Mouse (Mus musculus) neural tube, embryonic 10.5 days (tissue): Measurements from ENCODE around the gene 4930402H24Rik.

ENCODE experiments used
- DNase-seq: peaks from one replicate; pipeline ENCODE4 v3.0.0-alpha.2; 2017; ENCODE audit warnings: low spot score; ENCODE audit errors: extremely low spot score

The 4930402H24Rik gene

DNA sequence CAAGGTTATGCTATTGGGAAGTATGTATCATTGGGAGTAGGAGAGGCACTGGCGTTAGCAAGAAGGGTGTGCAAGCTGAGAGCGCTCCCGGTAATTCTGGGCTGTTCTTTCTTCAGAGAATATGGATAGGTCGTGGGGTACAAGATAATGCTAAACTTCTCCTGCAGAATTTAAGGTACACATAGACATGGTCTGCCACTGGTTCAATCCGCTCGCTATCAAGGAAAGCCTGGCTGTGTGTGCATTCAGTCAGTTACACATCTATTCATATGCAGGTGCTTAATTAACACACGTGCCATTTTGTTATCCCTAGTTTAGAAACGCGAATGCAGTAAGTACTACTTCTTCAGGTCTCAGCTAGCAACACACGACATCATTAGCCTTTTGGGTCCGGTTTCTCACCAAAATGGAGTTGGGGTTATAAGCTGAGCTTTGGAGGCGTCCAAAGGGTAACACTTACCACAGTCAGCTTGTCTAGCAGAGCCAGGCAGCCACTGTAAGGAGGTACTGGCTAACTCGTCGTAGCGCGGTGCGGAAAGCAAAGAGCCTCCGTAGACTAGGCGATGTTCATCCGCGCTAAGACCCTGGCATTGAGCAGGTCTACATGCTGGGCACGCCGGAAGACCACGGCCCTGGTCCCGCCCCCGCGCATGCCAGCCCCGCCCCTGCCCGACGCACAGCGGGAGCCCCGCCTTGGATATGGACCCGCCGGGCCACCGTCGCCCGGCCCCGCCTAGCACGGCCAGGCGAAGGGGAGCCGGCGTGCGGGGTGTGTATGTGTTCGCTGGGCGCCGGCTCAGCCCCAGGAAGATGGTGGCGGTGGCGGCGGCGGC lies at the start of gene 4930402H24Rik, which contains the start of gene Atrn:
4930402H24Rik (minus strand) TSS at position 656 of the 833 bp plus-strand sequence.
Atrn (plus strand) TSS at position 745 of the 833 bp plus-strand sequence.
- DNase-seq = peak; percentile 97

DNA sequence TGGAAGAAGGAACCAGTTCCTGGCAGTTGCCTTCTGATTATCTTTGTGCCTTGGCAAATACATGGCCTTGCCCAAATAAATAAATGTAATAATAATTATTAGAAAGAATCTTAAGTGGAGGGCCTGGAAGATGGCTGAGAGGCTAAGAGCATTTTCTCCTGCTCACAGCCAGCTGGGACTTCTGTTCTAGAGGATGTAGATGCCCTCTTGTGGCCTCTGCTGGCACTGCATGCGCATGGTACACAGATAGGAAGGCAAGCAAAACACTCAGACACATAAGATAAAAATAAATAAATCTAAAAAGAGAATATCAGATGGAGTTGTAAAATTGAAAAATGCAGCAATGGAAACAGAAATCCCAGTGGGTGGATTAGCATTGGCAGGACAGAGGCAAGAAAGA lies 44.3 kb upstream of the 4930402H24Rik start:
- peak; percentile 84 for DNase-seq

DNA sequence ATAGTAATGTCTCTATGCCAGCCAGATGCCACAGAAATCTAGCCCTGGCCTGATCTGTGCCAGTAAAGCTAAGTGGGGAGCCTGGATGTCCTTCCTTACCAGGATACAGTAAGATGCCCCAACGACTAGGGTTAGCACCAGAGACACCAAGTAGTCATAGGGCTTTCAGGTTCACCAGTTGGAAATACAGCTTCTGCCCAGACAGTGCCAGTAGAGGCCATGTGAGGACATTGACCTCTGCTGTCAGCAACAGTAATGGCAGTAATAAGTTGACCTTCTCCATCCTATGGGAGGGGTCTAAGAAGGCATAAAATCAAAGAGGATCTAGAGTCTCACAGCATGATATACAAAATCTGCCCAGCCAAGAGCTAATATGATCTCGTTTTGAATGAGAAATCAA lies 43.6 kb upstream of the 4930402H24Rik start:
- no peak for DNase-seq

DNA sequence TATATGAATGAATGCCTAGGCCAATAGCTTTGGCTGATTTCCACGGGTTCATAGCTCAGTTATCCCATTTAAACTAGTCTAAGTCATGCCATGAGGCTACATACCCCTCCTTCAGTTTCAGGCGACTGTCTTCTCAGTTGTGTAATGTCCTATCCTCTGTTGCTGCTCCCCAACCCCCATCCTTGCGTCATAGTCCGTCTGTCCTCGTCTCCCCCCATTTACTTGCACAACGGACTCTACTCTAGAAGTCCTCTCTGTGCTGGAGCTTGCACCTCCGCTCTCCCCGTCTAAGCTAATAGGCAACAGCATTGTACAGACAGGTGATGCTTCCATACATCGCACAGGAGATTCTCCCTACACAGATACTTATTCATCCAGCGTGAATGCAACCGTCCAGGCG lies 26.7 kb upstream of the 4930402H24Rik start:
- no peak for DNase-seq

DNA sequence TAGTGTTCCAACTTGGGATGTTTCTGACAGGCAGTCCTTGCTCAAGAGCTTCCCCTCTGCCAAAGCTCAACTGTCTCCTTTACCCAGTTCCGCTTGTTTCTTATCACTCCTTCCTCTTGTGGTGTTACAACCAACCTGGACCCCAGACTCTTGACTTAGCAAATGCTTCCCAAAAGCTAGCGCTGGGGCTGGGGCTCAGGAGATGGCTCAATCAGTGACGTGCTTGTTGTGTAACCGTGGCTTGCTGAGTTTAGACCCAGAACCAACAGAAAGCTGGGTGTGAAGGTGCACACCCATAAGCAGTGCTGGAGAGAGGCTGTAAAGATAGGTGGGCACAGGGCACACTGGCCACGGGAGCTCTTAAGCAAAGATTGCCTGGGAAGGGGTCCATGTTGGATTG lies 23.8 kb upstream of the 4930402H24Rik start:
- DNase-seq = no peak

DNA sequence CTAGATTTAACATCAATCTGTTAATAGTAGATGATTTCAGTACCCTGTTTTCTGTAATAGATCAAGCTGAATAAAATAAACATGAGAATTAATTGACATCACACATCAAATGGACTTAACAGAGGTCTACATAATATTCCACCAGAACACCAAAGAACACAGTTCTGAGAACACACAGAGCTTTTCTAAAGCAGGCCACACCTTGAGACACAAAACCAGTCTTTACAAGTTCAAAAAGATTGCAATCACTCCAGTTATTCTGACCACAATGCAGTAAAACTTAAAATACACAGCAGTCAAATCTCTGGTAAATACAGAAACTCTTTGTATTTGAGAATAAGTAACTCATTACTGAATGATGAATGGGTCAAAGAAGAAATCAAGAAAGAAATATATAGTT lies 22.3 kb upstream of the 4930402H24Rik start:
- no peak for DNase-seq

DNA sequence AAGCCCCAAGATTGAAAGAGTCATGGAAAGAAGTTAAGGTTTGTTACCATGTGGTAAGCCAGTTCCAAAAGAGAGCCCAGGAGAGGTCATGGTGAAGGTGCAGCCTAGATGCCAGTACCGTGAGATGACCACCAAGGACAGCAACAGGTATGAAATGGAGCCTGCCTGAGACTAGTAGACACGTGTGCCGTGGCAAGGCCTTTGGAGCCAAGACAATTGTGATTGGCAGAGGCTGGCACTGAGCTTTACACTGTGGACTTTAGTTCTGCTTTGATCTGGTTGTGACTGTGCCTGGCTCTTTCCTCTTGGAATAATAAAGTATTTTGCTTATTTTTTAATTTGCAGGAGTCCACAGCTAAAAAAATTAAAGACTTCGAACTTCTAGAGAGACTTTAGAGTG lies 21.8 kb upstream of the 4930402H24Rik start:
- DNase-seq = no peak

DNA sequence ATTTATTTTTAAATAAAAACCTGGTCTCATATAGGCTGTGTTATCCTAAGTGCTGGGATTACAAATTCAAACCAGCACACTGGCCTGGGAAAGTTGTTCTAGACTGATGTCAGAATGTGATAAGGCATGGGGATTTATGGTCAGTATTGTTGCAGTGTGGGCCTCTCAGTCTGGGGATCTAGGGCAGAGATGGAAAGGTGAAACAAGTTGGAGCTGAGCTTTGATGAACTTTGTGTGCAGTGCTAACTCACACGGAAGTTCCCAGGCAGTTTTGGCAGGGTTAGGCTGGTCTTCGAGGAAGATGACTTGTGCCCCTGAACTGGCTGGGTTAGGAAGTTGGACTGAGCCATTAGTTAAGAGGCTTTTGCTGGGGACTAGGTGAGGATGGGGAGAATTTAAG lies 18.7 kb upstream of the 4930402H24Rik start:
- DNase-seq = no peak

DNA sequence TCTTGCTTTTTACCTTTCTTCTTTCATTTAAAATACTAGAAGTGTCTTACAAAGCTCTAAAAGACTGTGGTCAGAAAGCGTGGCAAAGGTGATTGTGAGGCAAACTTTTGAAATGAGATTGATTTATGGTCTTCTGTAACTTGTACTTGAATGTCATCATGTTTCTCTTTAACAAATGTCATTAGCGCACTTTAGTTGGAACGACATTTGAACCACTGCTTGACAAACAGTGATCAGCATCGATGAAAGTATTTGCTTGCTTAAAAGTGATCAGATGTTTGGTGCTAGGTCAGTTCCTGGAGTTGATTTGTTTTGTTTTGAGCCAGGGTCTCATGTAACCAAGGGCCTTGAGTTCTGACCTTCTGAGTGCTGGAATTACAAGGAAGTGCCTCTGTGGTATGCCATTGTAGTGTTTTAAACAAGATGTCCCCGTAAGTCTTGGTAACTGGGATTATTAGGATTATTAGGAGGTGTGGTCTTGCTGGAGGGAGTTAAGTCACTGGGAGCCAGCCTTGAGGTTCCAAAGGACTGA lies 12.9 kb upstream of the 4930402H24Rik start:
- DNase-seq = no peak

DNA sequence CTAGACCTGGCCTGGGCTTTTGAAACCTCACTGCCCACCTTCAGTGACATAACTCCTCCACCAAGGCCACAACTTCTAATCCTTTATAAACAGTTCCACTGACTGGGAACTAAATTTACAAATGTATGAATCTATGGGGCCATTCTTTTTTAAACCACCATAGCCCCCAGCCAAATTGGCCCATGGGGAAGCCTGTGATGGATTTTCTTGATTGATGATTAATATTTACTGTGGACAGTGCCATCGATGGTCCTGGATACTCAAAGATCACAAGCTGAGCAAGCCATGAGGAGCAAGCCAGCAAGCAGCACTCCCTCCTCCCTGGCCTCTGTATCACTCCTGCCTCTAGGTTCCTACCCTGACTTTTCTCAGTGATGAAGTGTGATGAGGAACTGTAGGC lies 11.5 kb upstream of the 4930402H24Rik start:
- DNase-seq = no peak

DNA sequence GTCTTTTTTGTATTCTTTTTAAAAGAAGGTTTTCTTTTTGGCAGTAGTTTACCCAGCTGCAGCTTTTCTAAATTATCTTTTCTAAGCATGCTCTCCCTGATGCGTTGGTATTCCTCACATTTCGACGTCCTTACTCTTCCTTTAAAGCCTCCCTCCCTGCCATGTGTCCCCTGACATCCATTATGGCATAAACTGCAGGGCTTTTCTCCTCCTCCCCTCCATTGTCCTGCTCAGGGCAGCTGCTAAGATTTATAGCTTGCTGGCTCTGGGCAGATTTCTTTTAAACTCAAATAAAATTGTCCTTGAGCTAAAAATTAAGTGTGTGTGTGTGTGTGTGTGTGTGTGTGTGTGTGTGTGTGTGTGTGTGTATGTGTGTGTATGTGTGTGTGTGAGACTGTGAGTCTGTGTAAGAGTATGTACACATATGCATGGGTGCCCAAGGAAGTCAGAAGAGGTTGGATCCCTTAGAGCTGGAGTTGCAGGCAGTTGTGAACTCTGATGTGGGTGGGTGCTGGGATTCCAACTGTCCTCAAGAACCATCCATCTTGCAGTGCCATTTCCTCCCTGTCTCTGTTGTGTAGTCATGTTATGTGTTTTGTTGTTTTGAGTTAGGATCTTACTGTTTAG lies 10.4 kb upstream of the 4930402H24Rik start:
- DNase-seq = no peak

DNA sequence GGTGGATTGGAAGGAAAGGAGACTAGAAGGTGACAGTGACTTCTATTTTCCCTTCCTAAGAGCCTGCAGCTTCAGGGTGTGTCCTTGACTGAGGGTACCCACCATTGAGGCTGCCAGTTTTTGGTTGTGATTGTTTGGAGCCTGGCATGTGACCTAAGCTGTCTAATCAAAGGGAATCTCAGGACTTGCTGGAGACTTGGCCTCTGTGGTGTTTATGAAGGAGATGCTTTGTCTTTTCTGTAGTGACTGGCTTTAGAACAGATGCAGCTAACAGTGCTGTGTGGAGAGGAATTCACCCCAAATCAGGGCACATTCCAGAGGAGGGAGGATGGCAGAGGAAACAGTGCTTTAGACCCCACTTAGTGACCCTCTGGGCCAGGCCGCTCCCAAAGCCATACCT lies 8.7 kb upstream of the 4930402H24Rik start:
- DNase-seq = no peak

DNA sequence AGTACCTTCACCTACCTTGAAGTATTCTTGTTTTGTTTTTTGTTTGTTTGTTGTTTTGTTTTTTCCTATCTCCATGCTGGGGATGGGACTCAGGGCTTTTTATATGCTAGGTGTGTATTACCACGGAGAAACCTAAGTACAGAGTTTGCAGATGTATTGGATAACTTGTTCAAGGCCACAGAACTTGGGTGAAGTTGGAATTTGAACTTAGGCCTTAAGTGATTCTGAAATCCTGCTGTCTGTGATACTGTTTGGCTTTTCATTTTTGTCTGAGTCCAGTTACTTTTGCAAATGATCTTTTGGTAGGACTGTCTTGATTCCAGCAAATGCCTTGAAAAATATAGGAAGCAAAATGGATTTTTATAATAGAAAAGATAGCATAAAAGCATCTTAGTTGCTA lies 5.5 kb upstream of the 4930402H24Rik start:
- DNase-seq = no peak

DNA sequence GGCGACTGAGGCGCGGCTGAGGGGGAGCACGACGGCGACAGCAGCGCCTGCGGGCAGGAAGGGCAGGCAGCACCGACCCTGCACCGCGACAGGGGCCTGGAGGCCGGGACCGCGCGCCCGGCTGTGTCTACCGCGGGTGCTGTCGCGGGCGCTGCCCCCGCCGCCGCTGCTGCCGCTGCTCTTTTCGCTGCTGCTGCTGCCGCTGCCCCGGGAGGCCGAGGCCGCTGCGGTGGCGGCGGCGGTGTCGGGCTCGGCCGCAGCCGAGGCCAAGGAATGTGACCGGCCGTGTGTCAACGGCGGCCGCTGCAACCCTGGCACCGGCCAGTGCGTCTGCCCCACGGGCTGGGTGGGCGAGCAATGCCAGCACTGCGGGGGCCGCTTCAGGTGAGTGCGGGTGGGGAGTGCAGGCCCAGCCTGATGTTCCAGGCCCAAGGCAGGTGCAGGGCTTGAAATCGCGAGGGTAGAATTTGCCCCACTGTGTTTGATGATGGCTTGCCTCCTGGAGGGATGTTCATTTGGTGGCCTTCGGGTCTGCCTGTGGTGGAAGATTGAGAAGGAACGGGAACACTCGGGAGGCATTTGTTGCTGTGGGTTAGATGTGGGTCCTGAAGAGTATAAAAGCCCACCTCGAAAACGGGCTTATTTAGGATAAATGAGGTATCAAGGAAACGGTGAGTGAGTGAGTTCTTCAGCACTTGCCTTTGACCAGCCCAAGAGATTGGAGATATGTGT lies 544 bp upstream of the 4930402H24Rik start:
- DNase-seq = no peak

DNA sequence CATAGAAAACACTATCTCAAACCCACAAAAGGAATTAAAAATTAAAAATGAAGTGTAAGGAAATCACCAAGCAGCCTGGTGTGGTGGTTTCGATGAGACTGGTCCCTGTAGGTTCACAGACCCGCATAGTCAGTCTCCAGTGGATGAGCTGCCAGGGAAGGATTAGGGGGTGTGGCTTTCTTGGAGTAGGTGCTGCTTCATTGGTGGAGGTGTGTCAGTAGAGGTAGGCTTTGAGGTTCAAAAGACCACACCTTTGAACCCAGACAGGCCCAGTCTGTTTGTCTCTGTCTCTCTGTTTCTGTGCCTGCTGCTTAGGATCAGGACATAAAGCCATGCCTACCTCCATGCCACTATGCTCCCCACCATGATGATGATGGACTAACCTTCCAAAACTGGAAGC lies 7.4 kb downstream of the 4930402H24Rik start:
- DNase-seq = no peak

DNA sequence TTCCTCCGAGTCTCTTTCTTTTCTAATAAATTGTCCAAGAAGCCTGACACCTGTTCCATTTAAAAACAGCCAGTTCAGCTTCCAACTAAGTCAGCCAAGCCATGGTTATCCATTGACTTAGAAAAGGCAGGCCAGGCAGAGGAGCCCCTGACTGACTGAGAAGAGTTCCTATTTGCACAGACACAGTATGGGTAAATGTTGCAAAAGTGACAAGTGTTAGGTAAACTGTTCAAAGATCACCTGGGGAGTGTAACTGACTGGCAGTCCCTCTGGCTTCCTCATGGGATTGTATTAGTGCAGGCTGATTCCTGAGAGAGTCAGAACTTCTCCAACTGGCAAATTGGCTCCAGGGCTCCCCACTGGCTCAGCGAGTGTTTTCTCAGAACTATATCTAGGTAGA lies 8.3 kb downstream of the 4930402H24Rik start:
- DNase-seq = no peak

DNA sequence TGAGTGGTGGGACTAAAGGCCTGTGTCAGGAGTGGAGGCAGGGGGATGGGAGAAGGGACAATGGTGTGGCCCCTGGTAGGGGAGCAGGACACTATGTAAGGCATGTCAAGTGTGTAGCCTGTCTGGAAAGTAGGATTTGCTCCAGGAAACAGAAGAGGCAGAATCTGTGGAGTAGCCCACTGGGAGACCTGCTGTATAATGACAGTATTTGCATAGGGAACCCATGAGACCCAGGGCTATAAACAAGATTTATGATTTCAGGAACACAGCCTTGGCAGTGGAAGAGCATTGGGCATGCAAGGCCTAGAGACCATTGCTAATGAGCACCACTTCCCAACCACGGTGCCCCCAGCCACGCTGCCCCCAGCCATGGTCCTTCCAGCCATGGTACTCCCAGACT lies 9.3 kb downstream of the 4930402H24Rik start:
- no peak for DNase-seq

DNA sequence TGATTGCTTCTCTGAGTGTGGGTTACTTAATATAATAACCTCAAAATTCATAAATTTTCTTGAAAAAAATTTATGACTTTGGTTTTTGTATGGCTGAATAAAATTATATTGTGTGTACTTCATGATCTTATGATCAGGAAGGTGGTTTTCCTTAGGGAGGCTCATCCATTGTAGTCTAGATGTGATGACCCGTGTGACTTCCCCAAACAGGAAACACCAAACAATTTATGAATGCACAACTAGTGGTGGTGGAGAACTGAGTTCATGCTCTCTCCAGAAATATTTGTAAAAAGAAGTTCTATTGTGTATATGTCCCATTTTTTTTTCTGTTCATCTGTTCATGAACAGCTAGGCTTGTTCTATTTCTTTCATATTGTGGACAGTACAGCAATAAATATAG lies 18.8 kb downstream of the 4930402H24Rik start:
- no peak for DNase-seq

DNA sequence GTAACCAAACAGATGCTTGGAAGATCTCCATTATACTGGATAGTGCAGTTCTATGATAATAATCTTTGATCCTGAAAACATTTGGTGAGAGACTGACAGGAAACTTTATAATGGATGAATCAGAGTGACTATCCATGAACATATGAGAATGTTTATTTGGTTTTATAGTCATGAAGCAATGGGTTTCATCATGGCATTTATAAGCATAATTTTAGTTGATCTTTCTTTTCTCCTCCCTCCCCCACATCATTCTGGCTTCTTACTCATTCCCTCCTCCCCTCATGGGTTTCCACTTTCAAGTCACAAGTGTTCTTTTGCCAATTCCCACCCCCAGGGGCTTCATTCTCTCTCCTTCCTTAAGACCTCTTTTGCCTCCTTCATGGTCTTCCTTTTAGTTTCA lies 19.2 kb downstream of the 4930402H24Rik start:
- no peak for DNase-seq

DNA sequence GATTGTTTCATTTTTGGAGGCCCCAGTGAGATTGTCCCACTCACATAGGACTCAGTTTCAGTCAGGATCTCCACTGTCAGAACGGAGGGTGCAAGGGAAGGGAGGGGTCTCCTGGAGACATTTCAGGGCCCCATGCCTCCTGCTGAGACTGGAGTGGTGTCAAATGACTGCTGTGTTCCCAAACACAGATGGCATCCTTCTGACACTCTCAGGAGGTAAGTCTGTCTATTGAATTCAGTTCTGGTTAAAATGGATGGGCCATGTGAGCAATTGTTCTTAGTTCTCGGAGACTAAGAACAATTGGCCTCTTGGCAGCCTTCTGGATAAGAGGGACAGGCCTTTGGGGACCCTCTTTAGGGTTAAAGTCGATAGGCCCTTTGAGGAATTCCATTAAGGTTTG lies 28.8 kb downstream of the 4930402H24Rik start:
- DNase-seq = no peak

DNA sequence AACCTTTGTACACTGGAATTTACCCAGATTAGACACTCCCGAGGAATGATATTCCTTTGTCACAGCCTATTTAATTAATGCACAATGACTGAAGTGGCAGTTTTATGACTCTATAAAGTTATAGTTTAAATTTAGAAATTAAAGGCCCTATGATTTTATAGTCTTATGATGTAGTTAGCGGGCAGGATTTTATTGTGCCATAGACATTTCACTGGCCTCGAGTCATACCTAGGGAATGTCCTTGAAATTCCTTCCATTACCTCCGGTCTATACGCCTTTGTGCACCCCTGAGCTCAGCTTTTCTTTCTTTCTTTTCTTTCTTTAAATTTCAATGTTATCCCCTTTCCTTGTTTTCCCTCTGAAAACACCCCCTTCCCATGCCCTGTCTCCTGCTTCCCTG lies 35.3 kb downstream of the 4930402H24Rik start:
- DNase-seq = no peak

DNA sequence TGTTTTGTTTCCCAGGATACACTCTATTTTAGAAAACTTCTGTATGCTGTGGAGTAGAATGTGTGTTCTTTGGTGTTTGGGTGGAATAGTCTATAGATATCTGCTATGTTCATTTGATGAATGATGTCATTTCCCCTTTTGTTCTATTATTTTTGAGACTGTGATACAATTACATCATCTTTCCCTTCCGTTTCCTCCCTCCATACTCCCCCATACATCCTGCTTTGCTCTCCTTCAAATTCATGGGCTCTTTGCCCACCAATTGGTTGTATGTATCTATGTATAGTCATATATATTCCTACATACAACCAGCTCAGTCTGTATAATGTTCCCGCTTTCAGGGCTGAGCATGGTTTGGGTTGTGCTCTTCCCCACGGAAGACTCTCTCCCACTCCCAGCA lies 44.1 kb downstream of the 4930402H24Rik start:
- DNase-seq = no peak
